Mouse (Mus musculus) erythroblast, embryonic 14.5 days (primary cell): ENCODE measurements around the gene Lpcat2. TPM values are rescaled to one million over a fixed set of nuclear protein-coding genes. Genes with fewer than 3 reads are reported as not detected.

Experiments used
- H3K27me3 ChIP-seq: 2 replicates; pipeline ENCODE4 v1.6.1; 2012; ENCODE audit warnings: inconsistent platforms; ENCODE audit not compliant: control insufficient read depth
- H3K36me3 ChIP-seq: 2 replicates; pipeline ENCODE4 v1.6.1; 2012; ENCODE audit warnings: mild to moderate bottlenecking, inconsistent platforms; ENCODE audit not compliant: control insufficient read depth
- H3K4me1 ChIP-seq: 2 replicates; pipeline ENCODE4 v1.6.1; 2012; ENCODE audit warnings: inconsistent platforms; ENCODE audit not compliant: control insufficient read depth
- H3K4me3 ChIP-seq: replicated peaks from 2 replicates; pipeline ENCODE3; 2012; ENCODE audit warnings: moderate library complexity, mild to moderate bottlenecking, inconsistent platforms
- H3K9me3 ChIP-seq: 2 replicates; pipeline ENCODE4 v1.6.1; 2012; ENCODE audit warnings: low read length, inconsistent platforms, mixed read lengths; ENCODE audit not compliant: control insufficient read depth
- GATA1 ChIP-seq: IDR thresholded peaks from 2 replicates; pipeline ENCODE4 v1.6.1; 2012; ENCODE audit warnings: low read length, inconsistent platforms, mixed read lengths
- TAL1 ChIP-seq: IDR thresholded peaks from 3 replicates; pipeline ENCODE4 v1.6.1; 2012; ENCODE audit warnings: low read length, inconsistent platforms, mixed read lengths
- polyA plus RNA-seq: library from polyadenylated mRNA; stranded (reverse); fragments of >175 nt; gene quantifications from 2 replicates; pipeline ENCODE4 v1.2.3, GENCODE M21; 2012

Lpcat2 gene
- polyA plus RNA-seq, 1 experiment: 0.01 TPM

DNA sequence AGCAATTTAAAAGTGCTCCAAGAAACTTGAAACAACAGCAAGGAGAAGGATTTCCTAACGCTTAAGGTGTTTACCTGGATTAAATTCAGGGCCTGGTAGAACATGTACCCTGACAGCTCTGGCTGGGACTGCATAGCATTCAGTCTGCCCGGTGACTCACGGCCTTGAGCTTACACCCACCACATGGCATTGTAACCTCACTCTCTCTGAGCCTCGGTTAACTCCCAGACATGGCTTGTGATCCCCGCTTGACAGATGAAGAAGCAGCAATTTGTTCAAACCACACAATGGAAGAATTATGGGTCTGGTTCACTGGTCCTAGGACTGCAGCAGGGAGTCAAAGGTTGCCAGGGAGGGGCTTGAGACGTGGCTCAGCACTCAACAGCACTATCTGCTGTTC, 5.9 kb upstream of the Lpcat2 start:
- Histone ChIP-seq H3K4me3 (no peak overlapping the region), H3K36me3 (no peaks in the 10 kb centered on the region), H3K4me1 (no peaks in the 10 kb centered on the region), H3K9me3 (no peaks in the 10 kb centered on the region), H3K27me3 (peaks cover 10% of the 10 kb centered on the region)
- TF ChIP-seq GATA1 (no peak), TAL1 (no peak)

DNA sequence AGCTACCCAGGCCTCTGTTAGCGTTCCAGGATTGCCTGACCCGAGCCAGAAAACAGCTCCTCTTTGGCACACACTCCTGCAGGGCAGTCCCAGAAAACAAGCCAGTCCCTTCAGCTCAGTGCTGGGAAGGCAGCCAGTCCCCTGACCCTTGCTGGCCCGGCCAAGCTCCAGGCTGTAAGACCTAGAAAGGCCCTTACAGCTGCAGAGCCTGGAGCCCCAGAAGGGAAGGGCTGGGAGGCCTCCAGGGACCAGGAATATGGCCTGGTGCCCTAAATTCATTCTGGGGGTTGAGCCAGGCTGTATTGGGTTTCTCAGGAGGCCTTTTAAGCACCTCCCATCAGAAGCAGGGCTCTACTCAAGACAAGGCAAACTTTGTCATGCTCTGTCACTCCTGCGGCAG, 4.9 kb upstream of the Lpcat2 start:
- H3K36me3 ChIP-seq: no peaks in the 10 kb centered on the region
- TF ChIP-seq TAL1: no peak
- no peak for TF ChIP-seq GATA1
- no peaks in the 10 kb centered on the region for H3K9me3 ChIP-seq
- H3K27me3 ChIP-seq: peaks cover 20% of the 10 kb centered on the region
- 0 out of 2 replicates have a peak, but pooled peaks cover 2% of the 10 kb centered on the region for H3K4me1 ChIP-seq
- H3K4me3 ChIP-seq: no peak overlapping the region

DNA sequence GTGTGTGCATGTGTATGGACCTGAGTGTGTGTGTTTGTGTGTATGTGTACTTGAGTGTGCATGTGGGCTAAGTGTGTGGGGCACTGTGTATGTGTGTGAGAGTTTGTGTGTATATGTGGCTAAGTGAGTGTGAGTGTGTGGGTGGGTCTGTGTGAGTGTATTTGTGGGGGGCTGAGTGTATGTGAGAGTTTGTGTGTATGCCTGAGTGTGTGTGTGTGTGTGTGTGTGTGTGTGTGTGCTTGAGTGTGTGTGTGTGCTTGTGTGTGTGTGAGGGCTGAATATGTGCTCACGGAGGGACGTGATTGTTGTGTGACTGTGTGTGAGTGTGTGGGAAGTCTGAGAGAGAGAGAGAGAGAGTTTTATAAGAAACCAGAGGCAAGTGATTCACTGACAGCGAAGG, 3.8 kb upstream of the Lpcat2 start:
- H3K27me3 ChIP-seq: peaks cover 31% of the 10 kb centered on the region

DNA sequence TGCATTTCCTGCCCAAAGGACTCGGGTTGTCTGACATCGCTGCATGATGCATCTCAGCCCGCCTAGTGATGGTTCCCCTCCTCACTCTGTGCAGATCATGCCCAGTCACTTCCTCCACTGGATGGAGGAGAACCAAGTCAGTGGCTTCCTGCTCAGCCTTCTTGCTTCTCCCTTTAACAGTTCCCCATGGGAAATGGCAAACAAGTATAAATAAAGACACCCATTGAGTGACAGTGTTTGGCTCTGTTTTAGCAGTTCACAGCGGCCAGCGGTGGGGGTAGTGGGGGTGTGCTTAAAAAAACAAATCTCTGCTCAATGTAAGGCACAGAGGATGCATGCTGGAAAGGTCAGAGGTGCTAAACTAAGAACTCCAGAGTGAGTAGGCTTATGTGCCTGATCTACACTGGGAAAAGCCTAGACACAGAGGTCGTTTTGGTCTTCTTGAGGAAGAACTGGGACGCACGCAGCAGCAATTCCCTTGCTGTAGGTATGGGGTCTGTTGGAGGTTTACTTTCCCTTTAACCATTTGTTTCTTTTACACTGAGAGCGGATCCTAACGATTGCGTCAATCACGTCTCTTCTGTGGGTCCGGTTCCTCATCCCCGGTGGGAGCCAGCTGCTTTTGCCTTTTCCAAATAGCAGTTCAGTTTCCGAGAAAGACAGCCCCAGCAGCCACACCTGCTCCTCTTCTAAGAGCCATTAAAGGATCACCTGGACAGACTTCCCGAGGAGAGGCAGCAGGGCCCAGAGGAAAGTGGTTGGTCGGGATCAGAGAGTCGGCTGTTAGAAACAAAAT, 1.8 kb upstream of the Lpcat2 start:
- Histone ChIP-seq H3K36me3 (no peaks in the 10 kb centered on the region), H3K4me3 (no peak overlapping the region), H3K27me3 (peaks cover 33% of the 10 kb centered on the region), H3K4me1 (0 out of 2 replicates have a peak, but pooled peaks cover 3% of the 10 kb centered on the region), H3K9me3 (no peaks in the 10 kb centered on the region)
- TF ChIP-seq GATA1 (no peak), TAL1 (no peak)

More for the DNA sequence above, 3.8 kb upstream of the Lpcat2 start:
- Histone ChIP-seq H3K36me3 (no peaks in the 10 kb centered on the region), H3K4me1 (0 out of 2 replicates have a peak, but pooled peaks cover 3% of the 10 kb centered on the region), H3K4me3 (no peak overlapping the region), H3K9me3 (no peaks in the 10 kb centered on the region)
- no peak for TF ChIP-seq GATA1
- no peak for TF ChIP-seq TAL1

DNA sequence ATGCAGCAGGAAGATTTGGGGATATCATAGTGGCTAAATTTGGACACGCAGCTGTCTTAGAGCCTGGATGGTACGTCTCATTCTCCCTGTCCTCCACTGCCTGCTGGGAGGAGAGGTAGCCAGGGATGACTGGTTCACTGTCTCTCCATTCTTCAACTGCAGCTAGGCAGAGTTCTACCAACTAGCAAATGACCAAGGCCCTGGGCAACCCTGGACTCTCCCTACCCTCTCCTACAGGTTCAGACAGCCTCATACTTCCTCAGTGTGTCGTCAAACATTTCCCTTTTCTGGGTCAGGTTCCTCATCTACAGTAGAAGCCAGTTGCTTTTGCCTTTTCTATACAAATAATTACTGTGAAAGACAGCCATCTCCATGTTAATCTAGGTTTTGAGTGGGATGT, 466 bp upstream of the Lpcat2 start:
- no peaks in the 10 kb centered on the region for H3K36me3 ChIP-seq
- H3K4me3 ChIP-seq: no peak overlapping the region
- H3K4me1 ChIP-seq: 0 out of 2 replicates have a peak, but pooled peaks cover 3% of the 10 kb centered on the region
- H3K27me3 ChIP-seq: peaks cover 33% of the 10 kb centered on the region
- TF ChIP-seq GATA1 (no peak), TAL1 (no peak)
- H3K9me3 ChIP-seq: no peaks in the 10 kb centered on the region

DNA sequence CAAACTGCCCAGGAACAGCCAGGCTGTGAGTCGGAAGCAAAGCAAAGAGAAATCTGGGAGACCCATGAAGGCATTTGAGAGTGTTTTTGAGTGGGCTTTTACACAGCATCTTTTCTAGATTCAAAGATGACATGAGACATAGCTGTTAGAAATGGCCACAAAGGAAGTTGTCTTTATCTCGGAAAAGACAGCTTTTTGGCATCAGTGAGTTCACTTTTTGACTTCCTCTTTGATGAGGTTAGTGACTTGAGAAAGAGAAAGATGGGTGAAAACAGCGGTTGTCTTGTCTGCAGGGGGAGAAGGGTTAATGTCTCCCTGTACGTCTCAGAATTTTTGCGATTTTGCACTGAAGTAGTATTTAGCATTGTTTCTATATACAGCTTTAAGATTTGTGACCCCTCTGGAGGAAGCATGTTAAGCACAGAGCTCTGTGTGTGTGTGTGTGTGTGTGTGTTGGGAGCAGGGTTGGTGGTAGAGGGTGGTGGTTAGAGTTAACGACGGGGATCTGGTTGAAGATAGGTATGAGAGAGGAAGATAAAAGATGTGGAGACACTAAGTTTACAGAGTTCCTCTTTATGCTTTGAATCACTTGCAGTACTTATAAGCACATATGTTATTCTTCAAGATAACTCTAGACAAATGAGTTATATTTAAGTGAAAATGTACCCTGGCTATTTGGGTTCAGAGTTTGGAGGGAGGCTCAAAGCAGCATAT, 1.3 kb downstream of the Lpcat2 start:
- Histone ChIP-seq H3K36me3 (no peaks in the 10 kb centered on the region), H3K9me3 (no peaks in the 10 kb centered on the region), H3K27me3 (peaks cover 33% of the 10 kb centered on the region), H3K4me3 (no peak overlapping the region), H3K4me1 (0 out of 2 replicates have a peak, but pooled peaks cover 3% of the 10 kb centered on the region)
- TF ChIP-seq GATA1: no peak
- TF ChIP-seq TAL1: no peak

DNA sequence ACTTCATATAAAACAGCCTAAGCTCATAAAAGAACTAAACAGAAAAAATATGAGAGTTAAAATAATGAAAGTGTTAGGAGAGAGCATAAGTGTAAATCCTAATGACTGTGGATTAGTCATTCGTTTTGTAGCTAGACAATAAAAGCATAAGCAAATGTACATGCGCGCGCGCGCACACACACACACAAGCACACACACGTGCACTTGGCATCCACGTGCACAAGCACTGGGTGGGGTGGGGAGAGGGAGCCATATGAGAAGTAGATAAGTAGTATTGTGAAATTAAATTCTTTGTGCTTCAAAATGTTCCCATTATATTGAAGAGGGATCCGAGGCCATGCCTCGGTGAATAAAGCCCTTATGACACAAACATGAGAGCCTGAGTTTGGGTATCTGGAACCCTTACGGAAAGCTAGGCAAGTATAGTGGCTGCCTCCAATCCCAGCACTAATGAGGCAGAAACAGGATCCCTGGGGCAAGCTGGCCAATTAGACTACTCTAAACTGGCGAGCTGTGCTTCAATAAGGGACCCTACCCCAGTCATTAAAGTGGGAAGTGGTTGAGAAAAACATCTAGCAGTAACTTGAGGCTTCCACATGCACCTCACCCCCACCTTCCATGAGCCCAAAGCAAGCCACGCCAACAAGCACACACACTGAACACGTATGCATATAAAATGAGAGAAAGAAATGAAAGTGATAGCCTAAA, 3.5 kb downstream of the Lpcat2 start:
- H3K9me3 ChIP-seq: no peaks in the 10 kb centered on the region
- no peak for TF ChIP-seq TAL1
- no peak for TF ChIP-seq GATA1
- H3K4me3 ChIP-seq: no peak overlapping the region
- H3K27me3 ChIP-seq: peaks cover 27% of the 10 kb centered on the region
- H3K4me1 ChIP-seq: 0 out of 2 replicates have a peak, but pooled peaks cover 3% of the 10 kb centered on the region
- no peaks in the 10 kb centered on the region for H3K36me3 ChIP-seq

DNA sequence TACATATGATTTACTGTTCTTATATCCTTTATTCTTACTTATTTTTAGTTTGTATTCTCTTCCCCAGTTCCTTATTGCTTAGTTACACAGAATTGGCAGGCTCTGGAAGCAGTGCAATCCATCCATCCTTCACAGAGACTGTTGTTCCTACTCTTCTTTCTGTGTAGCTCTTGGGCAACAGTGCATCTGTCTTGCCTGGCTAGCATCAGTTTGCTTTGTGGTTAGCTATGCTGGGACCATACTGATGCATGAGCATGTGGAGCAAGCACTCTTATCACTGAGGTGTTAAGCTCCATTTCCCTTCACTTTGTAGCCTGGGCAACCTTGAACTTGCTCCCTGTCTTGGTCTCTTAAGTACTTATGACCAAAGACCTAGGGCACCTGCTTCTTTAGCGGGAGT, 6.8 kb downstream of the Lpcat2 start:
- Histone ChIP-seq H3K4me3 (no peak overlapping the region), H3K36me3 (no peaks in the 10 kb centered on the region), H3K9me3 (no peaks in the 10 kb centered on the region), H3K4me1 (no peaks in the 10 kb centered on the region), H3K27me3 (no peaks in the 10 kb centered on the region)
- TF ChIP-seq GATA1: no peak
- TF ChIP-seq TAL1: no peak

DNA sequence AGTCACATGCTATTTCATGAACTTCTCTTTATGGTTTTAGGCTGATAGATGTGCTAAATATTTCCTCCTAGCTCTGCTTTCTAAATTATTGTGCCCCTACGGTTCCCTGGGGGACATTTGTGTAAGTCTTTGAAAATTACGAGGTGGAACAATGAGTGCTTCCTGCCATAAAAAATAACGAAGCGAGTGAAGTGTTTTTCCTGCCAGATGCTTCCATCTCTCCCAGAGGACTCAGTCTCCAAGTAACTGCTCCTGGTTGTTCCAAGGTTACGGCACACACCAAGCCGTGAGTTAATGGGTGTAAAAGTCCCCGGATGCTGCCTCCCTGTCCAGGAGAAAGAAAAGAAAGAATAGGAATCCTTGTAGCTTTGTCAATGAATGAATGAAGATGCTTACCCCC, 15.1 kb downstream of the Lpcat2 start:
- TF ChIP-seq TAL1: no peak
- TF ChIP-seq GATA1: no peak
- no peaks in the 10 kb centered on the region for H3K4me1 ChIP-seq
- H3K4me3 ChIP-seq: no peak overlapping the region
- H3K36me3 ChIP-seq: no peaks in the 10 kb centered on the region
- H3K9me3 ChIP-seq: no peaks in the 10 kb centered on the region
- H3K27me3 ChIP-seq: no peaks in the 10 kb centered on the region
